9 mouse cellular contexts compared by ENCODE assay signal in the genomic region with DNA sequence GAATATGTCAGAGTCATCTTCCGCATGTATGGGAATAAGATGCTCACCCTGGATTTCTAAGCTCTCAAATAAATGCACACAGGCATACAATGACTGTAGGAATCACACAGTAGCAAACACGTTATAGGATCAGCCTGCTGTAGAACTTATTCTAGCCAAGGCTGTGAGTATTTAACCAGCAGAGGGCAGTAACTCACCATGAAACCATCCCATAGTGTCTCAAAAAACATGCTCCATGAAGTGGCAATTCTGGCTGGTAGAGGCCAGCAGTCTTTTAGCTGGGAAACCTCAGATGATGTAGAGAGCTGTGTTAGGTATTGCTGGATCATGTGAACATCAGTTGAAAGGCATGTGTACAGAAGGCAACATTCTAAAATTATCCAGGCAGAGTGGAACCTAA. TPM values are rescaled to one million over a fixed set of nuclear protein-coding genes. Genes with fewer than 3 reads are reported as not detected.
DNase-seq lines count a peak whose midpoint lies in the region; ATAC-seq and TF ChIP-seq lines count a peak whose summit lies in the region.
"Had no signal": no experiment of that assay in that cellular context is flagged by ENCODE, and none has a peak within 500 bp of the region (broad histone marks: within the 10 kb centered on the region; RNA-seq: fewer than 3 reads in every experiment).

No protein-coding gene starts in this region.

- H3K4me2 ChIP-seq in hindbrain, embryonic 12.5 days (replicated peaks), result no peak overlapping the region
- H3K4me2 ChIP-seq in hindbrain, embryonic 15.5 days, result no peak overlapping the region

- no peaks in the 10 kb centered on the region for H3K36me3 ChIP-seq in hindbrain, embryonic 10.5 days
- H3K36me3 ChIP-seq in hindbrain, embryonic 12.5 days, result no peaks in the 10 kb centered on the region
- no peaks in the 10 kb centered on the region for H3K36me3 ChIP-seq in hindbrain, embryonic 15.5 days

- H3K27ac ChIP-seq in hindbrain, embryonic 10.5 days, result no peak overlapping the region
- H3K27ac ChIP-seq in hindbrain, embryonic 12.5 days, result no peak overlapping the region
- no peak overlapping the region for H3K27ac ChIP-seq in hindbrain, embryonic 15.5 days (replicated peaks)
- no peak overlapping the region for H3K27ac ChIP-seq in left cerebral cortex, adult 2 months

- no peaks in the 10 kb centered on the region for H3K4me1 ChIP-seq in hindbrain, embryonic 10.5 days (replicated peaks)
- no peaks in the 10 kb centered on the region; the same call in 1 of the 2 replicates for H3K4me1 ChIP-seq in hindbrain, embryonic 12.5 days
- H3K4me1 ChIP-seq in hindbrain, embryonic 15.5 days (replicated peaks), result no peaks in the 10 kb centered on the region
- H3K4me1 ChIP-seq: megakaryocyte, embryonic 14.5 days had no signal

- ATAC-seq in hindbrain, embryonic 12.5 days (ENCODE audit: low FRiP score), result no peak
- peak; percentile 87 for ATAC-seq in hindbrain, embryonic 15.5 days (ENCODE audit: low FRiP score, low read depth)
- ATAC-seq in inflammation-experienced regulatory T-cells, adult 6 months, result no peak

- H3K9me3 ChIP-seq in hindbrain, embryonic 10.5 days, result no peaks in the 10 kb centered on the region
- no peaks in the 10 kb centered on the region for H3K9me3 ChIP-seq in hindbrain, embryonic 12.5 days (replicated peaks)
- H3K9me3 ChIP-seq in hindbrain, embryonic 15.5 days, result no peaks in the 10 kb centered on the region
- H3K9me3 ChIP-seq: megakaryocyte, embryonic 14.5 days had no signal

- TF ChIP-seq CTCF in left cerebral cortex, adult 2 months (IDR thresholded peaks at IDR 0.05), result peak; percentile 89

- peak; percentile 31 for DNase-seq in hindbrain, embryonic 10.5 days (ENCODE audit: low spot score)
- DNase-seq in MEL-GATA-1-ER (ENCODE audit: extremely low read depth, low read depth), result peak; percentile 34
- DNase-seq in embryo, embryonic 10 days (ENCODE audit: low spot score), result peak; percentile 82
- peak; percentile 54 to 57 for DNase-seq in left cerebral cortex, adult 2 months (ENCODE audit: extremely low spot score in 1 of 2, low spot score in 2 of 2)
- DNase-seq in neural tube, embryonic 10.5 days (ENCODE audit: extremely low spot score, low spot score), result peak; percentile 25

- intact Hi-C loops in left cerebral cortex, adult 2 months (cut with DNase I), result no loop called here

- H3K9ac ChIP-seq in hindbrain, embryonic 12.5 days, result no peak overlapping the region
- H3K9ac ChIP-seq in hindbrain, embryonic 15.5 days, result no peak overlapping the region

- WGBS in hindbrain, embryonic 10.5 days, result 44% methylated on average over 2 of the region's 2 CpGs
- 42% methylated on average over 2 of the region's 2 CpGs for WGBS in hindbrain, embryonic 12.5 days
- 35% methylated on average over 2 of the region's 2 CpGs for WGBS in hindbrain, embryonic 15.5 days

- no peaks in the 10 kb centered on the region for H3K27me3 ChIP-seq in hindbrain, embryonic 10.5 days (ENCODE audit: insufficient read depth, poor library complexity, severe bottlenecking)
- H3K27me3 ChIP-seq in hindbrain, embryonic 12.5 days, result no peaks in the 10 kb centered on the region
- no peaks in the 10 kb centered on the region for H3K27me3 ChIP-seq in hindbrain, embryonic 15.5 days

- no peak overlapping the region for H3K4me3 ChIP-seq in hindbrain, embryonic 10.5 days
- H3K4me3 ChIP-seq in hindbrain, embryonic 12.5 days, result no peak overlapping the region
- H3K4me3 ChIP-seq in hindbrain, embryonic 15.5 days, result no peak overlapping the region
- H3K4me3 ChIP-seq in left cerebral cortex, adult 2 months, result no peak overlapping the region
- H3K4me3 ChIP-seq: megakaryocyte, embryonic 14.5 days had no signal

RNA-seq across cellular contexts. Expression of gene Duxbl3, which starts 45.3 kb away (rescaled TPM):
- 5.7 and 6.3 TPM in 2 replicates for polyA plus RNA-seq in hindbrain, embryonic 10.5 days (2016; fragmentation: Nextera tagmentation; extraction: Ambion mirVana)
- 2.6 and 7.8 TPM in 2 replicates for polyA plus RNA-seq in hindbrain, embryonic 12.5 days (2016; fragmentation: Nextera tagmentation; extraction: Ambion mirVana)
- 0.39 and 2.7 TPM in 2 replicates for polyA plus RNA-seq in hindbrain, embryonic 15.5 days (2015; fragmentation: Nextera tagmentation; extraction: Ambion mirVana)
- total RNA-seq in left cerebral cortex, adult 2 months (2021), result under 1 TPM; 0.35 to 0.97 TPM
- not detected for polyA plus RNA-seq in inflammation-experienced regulatory T-cells, adult 6 months (2017; shearing (Covaris generic))

Comparison
In these comparisons a context has a peak if more than half of its experiments do, and no peak if none do; other contexts are left out.
1. DNase-seq: peak in every context shown above with its lines; median percentile 82 in embryo, embryonic 10 days; 56 in left cerebral cortex, adult 2 months; 34 in MEL-GATA-1-ER; 31 in hindbrain, embryonic 10.5 days; 25 in neural tube, embryonic 10.5 days.